Mouse (Mus musculus) hindlimb bud, embryonic 11.5 days (tissue): ENCODE results near the gene Mogat2.

Source experiments
- DNase-seq: peaks from one replicate; pipeline ENCODE4 v3.0.0-alpha.2; 2012; ENCODE audit warnings: low read depth, low spot score; ENCODE audit errors: extremely low spot score

The Mogat2 gene

GRCm38 (mm10) chr7:99199451-99200175 is 38.8 kb downstream of the Mogat2 start:
- no peak for DNase-seq

DNA sequence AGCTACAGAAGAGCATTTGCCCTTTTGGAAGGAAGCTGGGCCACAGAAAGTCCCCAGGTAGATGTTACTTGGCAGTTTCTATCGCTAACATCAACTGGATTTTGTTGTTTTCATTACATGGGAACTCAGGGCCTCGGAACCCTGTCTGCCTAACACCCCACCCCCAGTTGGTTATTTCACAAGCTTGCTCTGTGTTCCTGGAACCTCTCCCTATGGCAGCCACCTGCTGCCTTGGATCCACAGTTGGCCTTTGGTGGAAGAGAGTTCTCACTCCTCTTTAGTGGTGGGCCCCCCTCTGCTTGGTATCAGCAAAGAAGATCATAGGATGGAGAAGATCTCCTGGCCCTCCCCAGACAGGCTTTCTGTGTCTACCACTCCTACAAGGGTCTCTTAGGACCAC is 39.6 kb downstream of the Mogat2 start:
- no peak for DNase-seq

DNA sequence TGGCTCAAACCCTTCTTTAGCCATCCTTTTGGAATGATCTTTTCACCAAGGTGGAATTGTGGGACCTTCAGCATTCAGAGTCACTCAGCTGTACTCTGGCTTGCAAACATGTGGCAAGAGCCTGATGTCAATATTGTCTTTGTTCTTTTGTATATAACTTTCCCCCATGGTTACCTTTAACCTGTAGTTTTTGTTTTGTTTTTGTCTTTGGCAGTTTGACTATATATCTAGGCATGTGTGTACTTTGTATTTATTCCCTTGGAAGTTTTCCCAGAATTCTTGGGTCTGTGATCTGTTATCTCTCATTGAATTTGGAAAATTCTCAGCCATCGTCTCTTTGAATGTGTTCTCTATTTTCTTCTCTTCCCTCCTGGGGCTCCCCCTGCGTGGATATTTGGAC is 43.9 kb downstream of the Mogat2 start:
- no peak for DNase-seq

GRCm38 (mm10) chr7:99193926-99194325 is 44.5 kb downstream of the Mogat2 start:
- DNase-seq, result no peak

- DNase-seq, result no peak
Measured at GRCm38 (mm10) chr7:99191411-99191810, 47.0 kb downstream of the Mogat2 start.

- DNase-seq, result no peak
Measured at GRCm38 (mm10) chr7:99189885-99190284, 48.5 kb downstream of the Mogat2 start.

GRCm38 (mm10) chr7:99188630-99189029 is 49.8 kb downstream of the Mogat2 start:
- DNase-seq, result no peak

DNA sequence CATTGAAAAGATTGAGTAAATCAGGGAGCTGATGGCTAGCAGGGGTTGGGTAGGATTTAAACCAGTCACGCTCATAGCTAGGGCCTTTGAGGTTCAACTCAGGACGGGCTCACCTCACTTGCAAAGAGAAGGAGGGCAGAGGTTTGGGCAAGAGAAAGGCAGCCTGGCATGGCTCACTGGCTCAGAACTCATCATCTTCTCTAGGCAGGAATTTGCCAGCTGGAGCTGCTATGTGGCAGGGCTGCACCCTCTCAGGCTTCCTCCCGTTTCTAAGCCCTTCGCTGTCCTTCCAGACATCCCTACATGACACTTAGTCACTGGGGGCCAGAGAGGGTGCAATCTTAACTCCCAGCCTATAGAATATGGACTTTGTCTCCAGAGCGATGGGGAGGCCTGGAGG is 51.0 kb downstream of the Mogat2 start:
- DNase-seq, result no peak

GRCm38 (mm10) chr7:99185405-99185804 is 53.0 kb downstream of the Mogat2 start:
- DNase-seq, result no peak

DNA sequence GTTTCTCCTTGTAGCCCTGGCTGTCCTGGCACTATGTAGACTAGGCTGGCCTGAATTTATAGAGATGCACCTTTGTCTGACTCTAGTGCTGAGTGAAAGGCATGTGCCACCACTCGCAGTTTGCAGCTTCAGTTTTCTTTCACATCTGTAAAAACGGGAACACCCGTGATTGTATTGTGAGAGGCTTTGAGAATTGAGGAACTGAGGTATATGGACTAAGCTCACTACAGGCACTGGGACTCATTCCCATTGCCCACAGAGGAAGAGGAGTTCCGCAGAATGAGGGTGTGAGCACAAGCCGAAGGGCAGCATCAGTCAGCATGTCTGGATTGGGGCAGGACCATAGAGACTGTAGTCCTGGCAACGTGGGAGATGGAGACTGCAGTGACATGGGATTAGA is 54.7 kb downstream of the Mogat2 start:
- no peak for DNase-seq

GRCm38 (mm10) chr7:99182432-99183172 is 55.8 kb downstream of the Mogat2 start, which contains the start of gene Dgat2:
Dgat2 (minus strand) TSS chr7:99182719.
- DNase-seq, result peak; percentile 92

- DNase-seq, result peak; percentile 1
Measured at GRCm38 (mm10) chr7:99181619-99182431, 56.6 kb downstream of the Mogat2 start.

- no peak for DNase-seq
Measured at GRCm38 (mm10) chr7:99180162-99180561, 58.3 kb downstream of the Mogat2 start.

DNA sequence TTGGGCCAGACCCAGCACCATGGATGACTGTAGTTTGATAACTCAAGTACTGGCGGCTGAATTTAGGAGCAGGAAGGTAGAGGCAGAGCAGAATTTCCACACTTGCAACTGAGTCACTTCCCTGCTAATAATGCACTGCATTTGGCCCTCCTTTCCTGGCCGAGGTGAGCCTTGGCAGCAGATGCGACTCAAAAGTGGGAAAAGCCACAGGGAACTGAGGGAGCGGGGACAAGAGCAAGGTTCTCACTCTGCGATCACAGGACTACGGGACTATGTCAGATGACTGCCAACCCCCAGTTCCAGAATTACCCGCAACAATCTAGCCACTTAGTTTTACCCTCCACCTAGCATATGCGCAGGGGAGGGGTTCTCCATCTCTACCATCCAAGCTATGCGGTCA is 59.1 kb downstream of the Mogat2 start:
- DNase-seq, result no peak

- DNase-seq, result no peak
Measured at GRCm38 (mm10) chr7:99177386-99177785, 61.0 kb downstream of the Mogat2 start.

- DNase-seq, result no peak
Measured at GRCm38 (mm10) chr7:99175666-99176065, 62.8 kb downstream of the Mogat2 start.

DNA sequence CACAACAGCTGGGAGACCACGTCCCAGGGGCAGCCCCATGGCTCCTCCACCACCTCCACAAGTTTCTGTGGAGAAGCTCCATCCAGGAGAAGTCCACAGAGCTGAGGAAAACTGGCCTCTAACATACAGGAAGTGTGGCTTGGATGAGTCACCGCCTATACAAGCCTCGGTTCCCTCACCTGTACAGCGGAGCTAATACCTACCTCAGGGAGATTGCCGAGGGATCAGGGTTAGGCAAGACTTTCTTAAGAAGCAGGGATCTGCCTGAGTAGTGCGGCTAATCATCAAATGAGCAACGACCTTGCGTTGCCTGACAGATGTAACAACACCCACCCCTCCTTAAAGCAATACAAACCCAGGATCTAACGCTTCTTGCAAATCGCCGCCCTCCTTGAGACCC is 63.3 kb downstream of the Mogat2 start:
- no peak for DNase-seq

DNA sequence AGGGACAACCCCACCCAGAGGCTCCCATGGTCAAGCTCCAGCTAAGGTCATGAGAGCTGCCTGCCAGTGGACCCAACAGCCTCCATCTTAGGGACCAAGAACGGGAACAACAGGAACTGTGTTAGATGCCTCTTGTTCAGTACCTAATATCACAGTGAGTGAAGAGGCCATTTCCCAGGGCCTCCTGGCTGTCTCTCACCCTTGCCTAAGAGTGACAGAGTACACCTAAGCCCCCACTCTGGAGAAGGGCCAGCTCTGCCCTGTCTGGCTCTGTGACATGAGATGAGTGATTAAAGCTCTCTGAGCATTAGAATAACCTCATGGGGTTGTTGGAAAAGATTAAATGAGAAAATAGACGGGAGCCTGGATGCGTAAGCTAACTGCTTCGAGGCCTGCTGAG is 64.4 kb downstream of the Mogat2 start:
- no peak for DNase-seq

GRCm38 (mm10) chr7:99172898-99173297 is 65.5 kb downstream of the Mogat2 start:
- DNase-seq, result no peak

GRCm38 (mm10) chr7:99171730-99172463 is 66.5 kb downstream of the Mogat2 start:
- no peak for DNase-seq

DNA sequence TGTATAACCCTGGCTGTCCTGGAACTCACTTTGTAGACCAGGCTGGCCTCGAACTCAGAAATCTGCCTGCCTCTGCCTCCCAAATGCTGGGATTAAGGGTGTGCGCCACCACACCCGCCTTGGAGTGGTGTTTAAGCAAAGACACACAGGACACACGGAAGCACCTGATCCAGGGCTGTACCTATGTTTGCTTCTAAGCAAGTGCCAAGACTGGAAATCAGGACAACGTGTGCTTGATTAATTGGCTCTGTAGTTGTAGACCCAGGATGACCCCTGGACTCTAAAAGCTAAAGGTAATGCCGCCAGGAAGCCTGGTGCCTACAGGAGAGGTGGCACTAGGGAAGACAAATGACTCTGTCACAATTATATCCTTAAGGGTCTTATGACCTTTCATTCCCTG is 67.9 kb downstream of the Mogat2 start:
- DNase-seq, result no peak
